Mouse (Mus musculus) layer of hippocampus, postnatal 25 days (tissue): Measurements from ENCODE around the gene Pot1a. TPM values are rescaled to one million over a fixed set of nuclear protein-coding genes. Genes with fewer than 3 reads are reported as not detected.

Source experiments
- DNase-seq, 2 experiments: peaks; one replicate each; pipeline ENCODE4 v3.0.0; 2022; ENCODE audit warnings: mixed read lengths in 2 of 2, low spot score in 1 of 2; ENCODE audit errors: extremely low spot score in 1 of 2
- total RNA-seq, 2 experiments: library from RNA; stranded (reverse); gene quantifications; 2 replicates each; pipeline ENCODE4 v1.2.3; 2021

Pot1a gene
- total RNA-seq = 10 to 100 TPM; 16.7 to 19.1 TPM

DNA sequence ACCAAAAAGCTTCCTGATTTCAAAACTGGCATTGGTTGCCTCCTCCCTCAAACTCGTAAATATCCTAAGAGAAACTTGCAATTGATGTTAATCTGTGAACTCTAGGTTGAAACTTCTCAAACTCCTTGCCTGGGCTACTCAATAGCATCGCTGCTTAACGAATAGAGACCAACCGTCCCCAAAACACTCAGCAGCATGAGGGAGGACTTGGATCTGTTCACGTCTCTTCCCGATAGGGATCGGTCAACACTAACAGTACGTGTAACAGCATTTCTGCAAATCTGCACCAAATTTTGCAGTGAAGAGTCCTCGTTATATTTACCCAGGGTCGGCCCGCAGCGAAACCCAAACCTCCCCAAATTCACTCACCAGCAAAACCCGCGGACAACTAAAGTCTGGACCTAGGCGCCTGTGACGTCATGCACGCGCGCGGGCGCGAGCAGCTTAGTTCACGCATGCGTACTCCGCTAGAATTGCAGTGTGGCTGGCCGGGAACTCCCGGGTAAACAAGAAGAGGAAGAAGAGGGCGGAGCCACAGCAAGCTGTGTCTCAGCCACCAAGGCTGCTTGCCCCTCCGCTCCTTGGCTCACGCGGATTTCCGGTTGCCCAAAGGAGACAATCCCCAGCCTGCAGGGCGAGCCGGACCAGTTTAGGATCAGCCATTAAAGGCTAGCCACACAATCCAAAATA is at the start of gene Pot1a:
Gene Pot1a (minus strand): TSS at position 441 of the 690 bp plus-strand sequence.
- DNase-seq = peak; percentile 93 to 95

DNA sequence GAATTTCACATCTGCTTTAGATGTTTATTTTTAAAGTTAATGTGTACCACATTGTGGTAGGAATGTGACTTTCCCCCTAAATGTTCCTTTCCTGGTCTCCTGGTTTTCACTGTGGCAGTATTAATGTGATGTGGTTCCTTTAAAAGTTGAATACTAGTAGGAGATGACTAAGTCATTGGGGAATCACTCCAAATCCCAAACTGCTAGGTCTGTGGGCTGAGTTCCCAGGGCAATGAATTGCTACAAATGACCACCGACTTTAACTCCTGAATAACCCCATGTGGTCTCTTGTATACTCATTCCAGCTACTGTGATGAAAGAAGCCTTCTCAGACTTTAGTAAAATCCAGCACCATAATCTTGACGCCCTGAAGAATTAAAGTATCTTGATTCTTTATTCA is 27.2 kb upstream of the Pot1a start:
- DNase-seq = no peak

DNA sequence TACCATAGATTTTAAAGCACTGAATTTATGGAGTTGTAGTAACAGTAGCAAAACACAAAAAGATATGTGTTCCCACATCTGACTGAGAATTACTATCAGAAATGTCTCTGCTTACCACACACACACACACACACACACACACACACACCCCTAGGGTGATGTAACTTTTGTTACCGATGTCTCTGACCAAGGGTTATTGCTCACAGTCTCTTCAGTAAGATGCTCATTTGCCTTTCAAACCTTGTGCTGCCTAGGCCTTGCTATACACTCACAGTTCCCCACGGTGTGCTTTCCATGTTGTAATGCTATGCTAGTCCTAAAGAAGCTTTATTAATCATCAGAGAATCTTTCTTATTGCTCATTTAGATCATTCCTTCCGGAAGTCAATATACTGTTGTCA is 3.0 kb downstream of the Pot1a start:
- no peak for DNase-seq

DNA sequence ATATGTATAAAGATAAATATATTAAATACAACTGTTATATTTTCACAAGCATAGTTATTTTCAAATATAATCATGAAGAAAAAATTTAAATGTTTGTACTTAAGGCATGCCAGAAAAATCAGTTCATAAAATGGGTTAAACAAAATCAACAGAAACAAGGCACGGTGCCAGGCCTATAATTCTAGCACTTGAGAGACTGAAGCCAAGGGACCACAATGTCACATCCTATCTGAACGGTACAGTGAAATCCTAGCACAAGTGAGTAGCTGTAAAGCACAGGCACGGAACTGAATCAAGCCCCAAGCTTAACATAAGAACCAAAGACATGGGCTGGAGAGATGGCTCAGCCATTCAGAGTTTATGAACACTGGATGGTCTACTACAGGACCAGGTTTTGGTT is 6.8 kb downstream of the Pot1a start:
- DNase-seq = no peak

DNA sequence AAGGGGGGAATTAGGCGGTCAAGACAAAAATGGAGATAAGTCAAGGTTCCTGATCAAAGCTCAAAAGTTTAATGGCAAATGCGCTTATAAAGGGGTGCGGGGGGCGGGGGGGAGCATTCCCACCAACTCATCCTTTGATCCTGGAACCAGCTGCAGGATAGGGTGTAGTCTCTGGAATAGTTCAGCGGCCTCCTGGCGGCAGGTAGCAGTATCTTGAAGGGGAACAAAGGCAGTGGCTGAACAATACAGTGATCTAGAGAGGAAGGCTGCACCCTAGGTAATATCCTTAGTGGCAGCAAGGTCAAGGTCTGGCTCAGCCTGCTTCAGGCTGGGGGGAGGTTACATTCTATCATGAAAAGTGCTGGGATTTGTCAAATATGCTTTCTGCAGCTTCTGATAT is 7.8 kb downstream of the Pot1a start:
- DNase-seq = no peak

DNA sequence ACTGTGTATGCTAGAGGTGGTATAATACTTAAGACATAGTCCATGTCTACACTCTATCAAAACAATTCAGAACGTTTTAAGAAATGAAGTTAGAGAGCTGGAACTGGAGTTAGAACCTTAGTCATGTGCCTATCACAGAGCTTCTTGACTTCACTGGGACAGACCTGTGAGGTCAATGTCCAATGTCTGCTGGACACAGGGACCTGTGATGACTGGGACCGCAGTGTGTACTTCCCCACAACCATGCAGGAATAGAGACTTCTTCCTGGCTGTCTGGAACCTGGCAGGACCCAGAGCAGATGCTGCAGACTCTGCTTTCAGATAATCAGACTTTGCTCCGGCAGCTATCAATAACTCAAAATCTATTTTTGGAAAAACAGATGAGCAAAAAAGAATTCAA is 40.8 kb downstream of the Pot1a start:
- DNase-seq = no peak

DNA sequence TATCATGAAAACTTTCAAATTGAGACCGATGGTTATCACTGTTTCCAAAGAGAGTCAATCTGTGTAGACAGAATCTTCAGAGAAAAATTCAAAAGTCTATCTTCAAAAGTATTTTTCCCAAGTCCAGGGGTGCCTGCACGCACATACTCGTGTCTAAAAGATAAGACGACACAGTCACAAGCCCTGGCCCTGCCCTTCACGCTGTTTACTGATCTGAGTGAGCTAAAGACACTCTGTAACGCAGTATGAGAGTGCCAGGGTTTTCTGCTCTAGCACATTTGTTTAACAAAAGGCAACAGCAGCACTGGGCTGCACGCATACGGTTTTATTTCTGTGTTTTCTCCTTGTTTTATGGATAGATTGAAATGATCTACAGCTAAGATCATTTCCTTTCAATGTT is 41.5 kb downstream of the Pot1a start:
- DNase-seq = no peak

DNA sequence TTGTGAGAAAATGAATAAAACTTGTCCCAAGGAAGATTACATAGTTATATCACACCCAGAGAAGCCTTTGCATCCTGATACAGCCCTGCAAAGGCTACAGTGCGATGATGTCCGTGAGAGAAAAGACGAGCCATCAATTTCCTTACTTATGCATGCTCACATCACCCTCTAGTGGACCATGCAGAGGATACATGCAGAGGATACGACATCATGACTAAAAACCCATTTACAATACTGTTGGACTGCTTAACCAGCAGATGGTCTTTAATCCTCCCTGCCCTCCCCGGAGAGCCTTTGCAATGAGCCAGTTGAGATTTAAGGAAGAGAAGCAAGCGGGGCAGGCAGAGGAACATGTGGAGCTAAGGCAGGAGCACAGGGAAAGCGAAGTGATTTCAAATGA is 42.0 kb downstream of the Pot1a start:
- DNase-seq = peak in 1 of 2 experiments; percentile 28

DNA sequence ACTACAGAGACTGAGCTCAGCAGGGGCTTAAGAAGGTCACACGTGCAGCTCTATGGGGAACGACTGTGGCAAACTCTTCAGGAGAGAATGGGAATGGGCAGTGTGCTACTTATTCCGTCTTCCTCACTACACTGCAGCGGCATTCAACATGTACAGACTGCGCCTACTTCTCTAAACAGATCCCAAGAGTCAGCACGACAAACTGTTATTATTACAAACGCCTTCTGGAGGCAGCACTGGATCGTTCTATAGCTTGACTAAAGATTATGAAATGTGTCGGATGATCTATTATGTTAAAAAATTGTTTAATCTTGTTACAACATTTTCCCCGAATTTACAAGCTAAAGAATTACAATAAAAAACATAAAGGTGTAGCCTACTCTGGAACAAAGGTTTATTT is 42.8 kb downstream of the Pot1a start:
- DNase-seq = no peak

DNA sequence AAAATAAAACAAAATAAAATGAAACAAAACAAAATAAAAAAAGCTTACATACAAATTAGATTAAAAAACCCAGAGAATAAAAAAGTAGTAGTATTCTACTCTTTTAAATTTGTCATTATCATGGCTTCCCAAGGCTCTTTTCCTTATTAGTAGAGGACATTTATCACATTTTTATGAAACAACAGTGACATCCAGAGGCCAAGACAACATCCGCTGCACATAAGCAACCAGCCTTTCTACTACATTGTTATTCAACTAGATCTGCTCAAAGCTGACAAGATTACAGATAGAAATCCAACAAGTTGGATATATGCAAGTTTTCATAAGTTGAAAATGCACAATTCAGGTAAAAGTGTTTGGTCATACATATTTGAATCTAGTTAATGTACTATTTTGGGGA is 56.4 kb downstream of the Pot1a start:
- no peak for DNase-seq

DNA sequence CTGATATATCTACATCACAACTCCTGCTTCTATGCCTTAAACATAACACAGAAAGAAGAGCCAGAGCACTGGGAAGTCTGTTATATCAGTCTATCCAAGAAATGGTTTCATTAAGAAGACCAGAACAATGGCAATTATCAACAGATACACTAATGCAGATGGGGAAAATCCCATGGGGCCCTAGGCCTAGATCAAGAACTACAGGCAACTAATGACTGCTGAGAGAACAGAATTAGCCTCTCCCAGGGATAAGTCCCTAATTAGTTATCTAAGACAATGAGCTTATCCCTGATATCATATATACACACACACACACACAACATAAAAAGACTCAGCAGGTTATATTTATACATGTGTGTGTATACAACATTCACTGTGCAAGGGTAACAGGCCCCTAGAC is 72.5 kb downstream of the Pot1a start:
- DNase-seq = no peak

DNA sequence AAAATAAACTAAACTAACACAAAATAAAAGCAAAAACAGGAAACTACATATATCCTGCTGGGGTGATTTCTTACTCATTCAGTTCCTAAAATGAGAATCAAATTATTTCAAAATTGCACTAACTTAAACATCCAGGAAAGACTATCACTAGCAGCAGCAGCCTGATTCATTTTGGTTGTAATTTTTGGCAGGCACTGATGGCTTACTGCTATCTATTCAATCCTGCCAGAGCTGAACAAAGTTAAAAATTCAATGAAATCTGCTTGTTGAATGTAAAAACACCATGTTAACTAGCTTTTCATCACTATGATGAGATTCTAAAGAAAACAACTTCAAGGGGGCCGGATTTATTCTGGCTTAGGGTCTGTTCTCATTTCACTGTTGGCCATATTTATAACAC is 82.5 kb downstream of the Pot1a start:
- DNase-seq = no peak

DNA sequence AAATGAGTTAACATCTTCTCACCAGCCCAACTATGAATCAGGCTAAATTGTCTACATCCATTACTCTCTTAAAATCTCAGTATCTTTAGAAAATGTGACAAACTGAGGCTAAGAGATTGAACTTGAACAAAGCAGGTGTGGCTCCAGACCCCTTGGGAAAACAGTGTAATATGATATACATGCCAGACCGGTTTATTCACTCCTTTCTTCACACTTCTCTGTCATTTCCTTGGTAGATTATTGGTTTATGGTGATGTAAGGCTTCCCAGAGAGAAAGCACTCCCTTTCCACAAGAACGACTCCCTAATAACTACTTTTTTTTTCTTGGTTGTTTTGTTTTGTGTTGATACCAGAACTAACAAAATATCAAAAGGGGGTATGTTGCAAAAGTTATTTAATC is 98.4 kb downstream of the Pot1a start:
- no peak for DNase-seq

DNA sequence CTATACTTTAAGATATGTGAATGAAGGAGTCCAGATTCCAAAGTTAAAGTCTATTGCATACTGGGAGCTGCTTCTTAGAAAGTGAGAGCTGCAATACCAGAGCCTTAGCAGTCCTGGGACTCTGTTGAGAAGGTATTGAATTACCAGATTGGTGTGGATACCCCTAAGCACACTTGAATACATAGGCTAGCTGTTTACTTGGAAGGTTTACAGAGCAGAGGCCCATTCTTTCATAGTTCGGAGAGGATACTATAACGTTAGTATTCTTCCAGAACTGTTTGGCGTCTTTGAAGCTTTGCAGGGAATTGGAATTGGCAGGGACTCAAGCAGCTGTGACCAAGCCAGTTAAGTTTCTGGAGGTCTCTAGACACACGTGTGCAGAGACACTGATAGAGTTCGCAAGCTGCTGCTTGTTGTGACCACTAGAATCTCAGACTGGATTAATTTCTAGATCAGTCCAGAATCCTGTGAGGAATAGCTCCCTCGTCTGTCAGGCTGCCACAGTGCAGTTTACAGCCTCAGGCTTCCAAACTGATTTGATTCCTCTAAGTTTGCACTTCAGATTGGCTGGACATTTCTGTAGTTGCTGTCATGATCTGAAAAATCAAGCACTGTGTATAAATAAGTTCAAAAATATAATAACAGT is 99.7 kb downstream of the Pot1a start:
- peak; percentile 34 to 71 for DNase-seq

DNA sequence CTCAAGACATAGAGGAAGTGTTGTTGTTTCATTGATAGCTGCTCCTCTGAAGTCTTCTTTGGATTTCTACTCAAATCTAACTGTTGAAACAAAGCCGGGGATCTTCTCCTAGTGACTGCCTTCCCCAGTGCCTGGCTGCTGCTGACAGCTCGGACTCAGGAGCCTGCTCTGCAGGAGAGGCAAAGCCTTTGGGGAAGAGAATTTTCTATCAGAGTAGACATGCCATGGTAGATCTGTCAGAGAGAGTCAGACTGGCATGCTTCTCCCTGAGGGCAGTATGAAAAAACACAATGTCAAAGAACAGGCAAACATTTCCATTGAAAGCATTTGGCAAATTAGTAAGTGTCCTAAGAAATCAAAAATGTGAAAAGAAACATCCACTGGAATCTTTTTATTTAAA is 109.1 kb downstream of the Pot1a start:
- DNase-seq = no peak

Other genes starting within 250 kb of the Pot1a start
- 10 to 100 TPM; 39.6 to 40.6 TPM for gene Gpr37, start 118.5 kb downstream of the Pot1a start, total RNA-seq